ENCODE assay signal across 9 mouse cellular contexts in genomic region chr7:98307921-98308606, GRCm38 (mm10). TPM values are rescaled to one million over a fixed set of nuclear protein-coding genes. Genes with fewer than 3 reads are reported as not detected.
A peak's percentile ranks its signal among the peaks of the same experiment; 100 is the strongest.
DNase-seq lines count a peak whose midpoint lies in the region; ATAC-seq and TF ChIP-seq lines count a peak whose summit lies in the region.
"Had no signal": no experiment of that assay in that cellular context is flagged by ENCODE, and none has a peak within 500 bp of the region (broad histone marks: within the 10 kb centered on the region; RNA-seq: fewer than 3 reads in every experiment).

No protein-coding gene starts in this region.

- H3K36me3 ChIP-seq in kidney, postnatal 0 days (ENCODE audit: insufficient read depth, low read length) = no peaks in the 10 kb centered on the region
- H3K36me3 ChIP-seq in hindbrain, embryonic 16.5 days (ENCODE audit: control insufficient read depth, insufficient read depth, low read length) = no peaks in the 10 kb centered on the region
- no peaks in the 10 kb centered on the region for H3K36me3 ChIP-seq in myocyte (ENCODE audit: control insufficient read depth, insufficient read depth)

- peak overlapping the region; percentile 95 for H3K4me2 ChIP-seq in kidney, postnatal 0 days (ENCODE audit: low read length)
- H3K4me2 ChIP-seq in hindbrain, embryonic 16.5 days (ENCODE audit: low read length) = peak overlapping the region; percentile 87
- H3K4me2 ChIP-seq in myocyte (ENCODE audit: low read depth) = peak overlapping the region; percentile 74

- TF ChIP-seq CTCF in kidney, postnatal 0 days (IDR thresholded peaks at IDR 0.05; ENCODE audit: low read depth) = no peak
- no peak for TF ChIP-seq CTCF in cortical plate, adult 2 months (IDR thresholded peaks at IDR 0.05; ENCODE audit: extremely low read depth, insufficient read depth, low read length)

- ATAC-seq in kidney, postnatal 0 days (replicated peaks; ENCODE audit: low FRiP score, low read depth) = no peak
- ATAC-seq in hindbrain, embryonic 16.5 days = no peak

- peak overlapping the region; percentile 54 for H3ac ChIP-seq in myocyte (ENCODE audit: control insufficient read depth, insufficient read length)

- peaks cover 7% of the 10 kb centered on the region; the same call in 1 of the 2 replicates for H3K4me1 ChIP-seq in kidney, postnatal 0 days (replicated peaks; ENCODE audit: insufficient read depth, low read length)
- H3K4me1 ChIP-seq in cortical plate, adult 2 months (ENCODE audit: control insufficient read depth, insufficient read depth, low read length) = peaks cover 3% of the 10 kb centered on the region; the same call in 1 of the 2 replicates
- peaks cover 13% of the 10 kb centered on the region for H3K4me1 ChIP-seq in hindbrain, embryonic 16.5 days (ENCODE audit: control insufficient read depth, insufficient read depth, low read depth, low read length)

- TF ChIP-seq POLR2A in cortical plate, adult 2 months (IDR thresholded peaks at IDR 0.05; ENCODE audit: extremely low read depth, insufficient read depth, low read length) = no peak
- no peak for TF ChIP-seq POLR2A in myocyte (IDR thresholded peaks at IDR 0.05; ENCODE audit: insufficient read length, low read depth)

- no peak overlapping the region for H3K27ac ChIP-seq in kidney, postnatal 0 days
- no peak overlapping the region for H3K27ac ChIP-seq in cortical plate, adult 2 months (ENCODE audit: insufficient read depth, low read length)
- H3K27ac ChIP-seq in hindbrain, embryonic 16.5 days (ENCODE audit: low read depth, low read length) = peak overlapping the region; percentile 69; the same call in 1 of the 2 replicates

- H3K27me3 ChIP-seq in kidney, postnatal 0 days (ENCODE audit: insufficient read depth, low read length) = no peaks in the 10 kb centered on the region
- H3K27me3 ChIP-seq in hindbrain, embryonic 16.5 days (replicated peaks; ENCODE audit: control insufficient read depth, insufficient read depth, low read length) = no peaks in the 10 kb centered on the region
- H3K27me3 ChIP-seq in myocyte (ENCODE audit: control insufficient read depth, insufficient read depth, insufficient read length) = no peaks in the 10 kb centered on the region

- no peak for DNase-seq in kidney, postnatal 0 days (ENCODE audit: low spot score)
- DNase-seq in kidney, postnatal 10 days = no peak
- no peak for DNase-seq in frontal cortex, postnatal 36 days (ENCODE audit: low spot score in 2 of 2)
- no peak for DNase-seq in left cerebral cortex, adult 8-10 months (ENCODE audit: low spot score in 2 of 2)
- DNase-seq in layer of hippocampus, postnatal 36 days = no peak
- DNase-seq: lung, adult 18-20 months had no signal

- H3K9ac ChIP-seq in kidney, postnatal 0 days (ENCODE audit: low read depth, low read length) = peak overlapping the region; percentile 76
- H3K9ac ChIP-seq in hindbrain, embryonic 16.5 days (ENCODE audit: low read depth, low read length) = peak overlapping the region; percentile 80

- 46% methylated on average over 9 of the region's 9 CpGs for WGBS in kidney, postnatal 0 days
- WGBS in hindbrain, embryonic 16.5 days = 35% methylated on average over 9 of the region's 9 CpGs

- no peaks in the 10 kb centered on the region for H3K79me2 ChIP-seq in myocyte (ENCODE audit: control insufficient read depth, insufficient read depth)

- H3K9me3 ChIP-seq in kidney, postnatal 0 days (replicated peaks; ENCODE audit: low read length) = no peaks in the 10 kb centered on the region
- H3K9me3 ChIP-seq in hindbrain, embryonic 16.5 days (ENCODE audit: control insufficient read depth, low read length) = no peaks in the 10 kb centered on the region

- H3K4me3 ChIP-seq in kidney, postnatal 0 days (replicated peaks; ENCODE audit: low read depth, low read length) = peak overlapping the region; percentile 74
- peak overlapping the region; percentile 77 for H3K4me3 ChIP-seq in cortical plate, adult 2 months (ENCODE audit: insufficient read depth, low read length)
- H3K4me3 ChIP-seq in hindbrain, embryonic 16.5 days (ENCODE audit: low read length) = peak overlapping the region; percentile 68
- peak overlapping the region; percentile 39 for H3K4me3 ChIP-seq in myocyte

TF ChIP-seq in myocyte, 11 proteins besides CTCF, POLR2A, EP300 and RAD21:
- TF ChIP-seq MAX (IDR thresholded peaks at IDR 0.05; ENCODE audit: low read depth) = no peak
- TF ChIP-seq CEBPB (IDR thresholded peaks at IDR 0.05; ENCODE audit: insufficient read depth, poor library complexity, severe bottlenecking) = no peak
- TF ChIP-seq E2F4 (IDR thresholded peaks at IDR 0.05; ENCODE audit: insufficient read depth) = no peak
- no peak for TF ChIP-seq TCF3 (IDR thresholded peaks at IDR 0.05; ENCODE audit: insufficient read length, low read depth)
- TF ChIP-seq MYOD1 (IDR thresholded peaks at IDR 0.05; ENCODE audit: control insufficient read depth in 1 of 3, insufficient read length in 2 of 3, low read depth in 2 of 3) = no peak
- no peak for TF ChIP-seq SRF (IDR thresholded peaks at IDR 0.05; ENCODE audit: control insufficient read depth, insufficient read length, low read depth)
- TF ChIP-seq POLR2AphosphoS2 (IDR thresholded peaks at IDR 0.05; ENCODE audit: insufficient read length, low read depth) = no peak
- no peak for TF ChIP-seq USF1 (IDR thresholded peaks at IDR 0.05; ENCODE audit: low read depth)
- no peak for TF ChIP-seq MYOG (IDR thresholded peaks at IDR 0.05; ENCODE audit: control insufficient read depth in 1 of 3, insufficient read depth in 1 of 3, insufficient read length in 2 of 3, low read depth in 2 of 3)
- TF ChIP-seq TCF12 (IDR thresholded peaks at IDR 0.05; ENCODE audit: insufficient read depth, poor library complexity, severe bottlenecking) = no peak
- TF ChIP-seq REST (IDR thresholded peaks at IDR 0.05; ENCODE audit: insufficient read depth, insufficient read length) = no peak

RNA-seq across cellular contexts. Expression of gene Acer3, which starts 12.9 kb away (rescaled TPM):
- 22.1 and 25.1 TPM in 2 replicates for polyA plus RNA-seq in kidney, postnatal 0 days (2015; fragmentation: Nextera tagmentation; extraction: Ambion mirVana)
- 10.0 and 10.3 TPM in 2 replicates for polyA plus RNA-seq in cortical plate, adult 2 months (2012; rRNA removed)
- 26.9 and 29.5 TPM in 2 replicates for polyA plus RNA-seq in hindbrain, embryonic 16.5 days (2015; fragmentation: Nextera tagmentation; extraction: Ambion mirVana)
- 9.1 TPM for polyA plus RNA-seq in myocyte (2012; fragmentation: generic; extraction: Trizol)
- 10 to 100 TPM; 25.1 to 27.2 (median 25.5) TPM for total RNA-seq in left cerebral cortex, adult 8-10 months (2022)
- total RNA-seq in layer of hippocampus, postnatal 36 days (2021) = 10 to 100 TPM; 21.0 to 21.4 TPM

RNA-seq across cellular contexts. Expression of gene Tsku, which starts 53.1 kb away (rescaled TPM):
- polyA plus RNA-seq in kidney, postnatal 0 days (2015; fragmentation: Nextera tagmentation; extraction: Ambion mirVana) = 7.1 and 8.3 TPM in 2 replicates
- polyA plus RNA-seq in cortical plate, adult 2 months (2012; rRNA removed) = 2.2 and 3.1 TPM in 2 replicates
- polyA plus RNA-seq in hindbrain, embryonic 16.5 days (2015; fragmentation: Nextera tagmentation; extraction: Ambion mirVana) = 6.5 and 9.8 TPM in 2 replicates
- 8.4 TPM for polyA plus RNA-seq in myocyte (2012; fragmentation: generic; extraction: Trizol)
- 1 to 10 TPM; 2.4 to 4.2 (median 2.9) TPM for total RNA-seq in left cerebral cortex, adult 8-10 months (2022)
- 1 to 10 TPM; 1.4 TPM for total RNA-seq in layer of hippocampus, postnatal 36 days (2021)
